Mouse (Mus musculus) MEL (cell line): Measurements from ENCODE around the gene Inmt.

Source experiments
- CTCF ChIP-seq, 3 experiments: IDR thresholded peaks in 2 of 3; conservative IDR thresholded peaks in 1 of 3; 2 replicates each; pipeline ENCODE4 v1.5.1; 2011 to 2012; ENCODE audit warnings: low read length in 3 of 3, low read depth in 2 of 3, mild to moderate bottlenecking in 2 of 3, improper control_type of control experiment in 1 of 3, inconsistent platforms in 1 of 3, mixed read lengths in 1 of 3, moderate library complexity in 1 of 3; ENCODE audit not compliant: control insufficient read depth in 1 of 3, insufficient read depth in 1 of 3, poor library complexity in 1 of 3, severe bottlenecking in 1 of 3
- E2F4 ChIP-seq: IDR thresholded peaks from 2 replicates; pipeline ENCODE4 v1.6.1; 2011; ENCODE audit warnings: low read depth, low read length, improper control_type of control experiment, borderline replicate concordance
- ELF1 ChIP-seq: IDR thresholded peaks from 2 replicates; pipeline ENCODE4 v1.6.1; 2014; ENCODE audit warnings: low read depth, mild to moderate bottlenecking, inconsistent platforms, low read length, improper control_type of control experiment, moderate library complexity
- EP300 ChIP-seq, 2 experiments: IDR thresholded peaks; 2 replicates each; pipeline ENCODE4 v1.6.1; 2011; ENCODE audit warnings: improper control_type of control experiment in 2 of 2, low read length in 2 of 2, low read depth in 1 of 2, mild to moderate bottlenecking in 1 of 2
- POLR2A ChIP-seq, 2 experiments: IDR thresholded peaks; 2 replicates each; pipeline ENCODE4 v1.6.1; 2011 to 2012; ENCODE audit warnings: low read length in 2 of 2, mild to moderate bottlenecking in 2 of 2, control low read depth in 1 of 2, improper control_type of control experiment in 1 of 2, low read depth in 1 of 2, moderate library complexity in 1 of 2; ENCODE audit not compliant: control insufficient read depth in 1 of 2, insufficient read depth in 1 of 2, poor library complexity in 1 of 2
- SMC3 ChIP-seq: IDR thresholded peaks from 2 replicates; pipeline ENCODE4 v1.6.1; 2011; ENCODE audit warnings: low read depth, low read length, improper control_type of control experiment
- TAL1 ChIP-seq: IDR thresholded peaks from 2 replicates; pipeline ENCODE4 v1.6.1; 2012; ENCODE audit warnings: mild to moderate bottlenecking, inconsistent platforms, low read length, moderate library complexity, mixed read lengths
- TCF12 ChIP-seq: IDR thresholded peaks from 2 replicates; pipeline ENCODE4 v1.6.1; 2014; ENCODE audit warnings: low read depth, mild to moderate bottlenecking, inconsistent platforms, low read length, improper control_type of control experiment, moderate library complexity

DNA sequence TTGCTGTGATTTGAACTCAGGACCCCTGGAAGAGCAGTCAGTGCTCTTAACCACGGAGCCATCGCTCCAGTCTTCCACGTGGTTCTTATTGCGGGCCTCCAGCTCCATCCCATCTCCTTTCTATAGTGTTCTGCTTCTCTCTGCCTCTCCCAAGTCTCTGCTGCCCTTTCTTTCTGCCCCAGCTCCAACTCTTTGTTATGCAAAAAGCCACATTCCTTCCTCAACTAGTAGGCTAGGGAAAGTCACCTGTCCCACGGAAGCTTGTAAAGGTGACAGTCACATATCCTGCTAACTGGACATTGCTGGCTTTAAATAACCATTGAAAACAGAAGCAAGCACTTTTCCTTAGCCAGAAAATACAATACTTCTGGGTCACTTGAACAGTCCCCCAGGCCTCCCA lies 5.0 kb downstream of the Inmt start:
- no peak for TF ChIP-seq POLR2A (IDR thresholded peaks at IDR 0.05; ENCODE audit: control insufficient read depth in 1 of 2, insufficient read depth in 1 of 2, low read depth in 1 of 2, low read length in 2 of 2, poor library complexity in 1 of 2)
- TF ChIP-seq CTCF (IDR thresholded peaks at IDR 0.05 in 2 of 3, conservative IDR thresholded peaks at IDR 0.05 in 1 of 3; ENCODE audit: control insufficient read depth in 1 of 3, insufficient read depth in 1 of 3, low read depth in 2 of 3, low read length in 3 of 3, poor library complexity in 1 of 3, severe bottlenecking in 1 of 3), result no peak
- no peak for TF ChIP-seq ELF1
- TF ChIP-seq TCF12, result no peak
- TF ChIP-seq EP300 (IDR thresholded peaks at IDR 0.05; ENCODE audit: low read depth in 1 of 2, low read length in 2 of 2), result no peak
- TF ChIP-seq SMC3, result no peak
- no peak for TF ChIP-seq TAL1
- TF ChIP-seq E2F4, result no peak
